Mouse (Mus musculus) kidney, adult 18-20 months (tissue): ENCODE data around the gene Tnni3.
"Not testable (repeated sequence)": the region's sequence is repeated elsewhere in the genome, so short reads cannot be mapped to it uniquely, and the experiment has no call there.

Source experiments
- DNase-seq: peaks from one replicate; pipeline ENCODE4 v3.0.0; 2021

Gene Tnni3

GRCm38 (mm10) chr7:4524212-4524922 lies at the start of gene Tnni3:
Gene Tnni3 (minus strand): TSS chr7:4524229.
- peak; percentile 34 for DNase-seq

GRCm38 (mm10) chr7:4572361-4572760 lies 48.3 kb upstream of the Tnni3 start:
- DNase-seq = not testable (repeated sequence)

GRCm38 (mm10) chr7:4562660-4563059 lies 38.6 kb upstream of the Tnni3 start:
- no peak for DNase-seq

GRCm38 (mm10) chr7:4557167-4557560 lies 33.1 kb upstream of the Tnni3 start:
- no peak for DNase-seq

GRCm38 (mm10) chr7:4556256-4557166 lies 32.5 kb upstream of the Tnni3 start:
- DNase-seq = peak; percentile 65

- no peak for DNase-seq
Observed at GRCm38 (mm10) chr7:4547221-4547641, 23.2 kb upstream of the Tnni3 start, which contains the start of gene Syt5. Gene Syt5 (minus strand): TSS chr7:4547541.

- DNase-seq = peak; percentile 33
Observed at GRCm38 (mm10) chr7:4546591-4547131, 22.6 kb upstream of the Tnni3 start.

GRCm38 (mm10) chr7:4546050-4546449 lies 22.0 kb upstream of the Tnni3 start:
- no peak for DNase-seq

- no peak for DNase-seq
Observed at GRCm38 (mm10) chr7:4542013-4542412, 18.0 kb upstream of the Tnni3 start.

GRCm38 (mm10) chr7:4541344-4541743 lies 17.3 kb upstream of the Tnni3 start:
- DNase-seq = no peak

GRCm38 (mm10) chr7:4539019-4539418 lies 15.0 kb upstream of the Tnni3 start:
- no peak for DNase-seq

- DNase-seq = no peak
Observed at GRCm38 (mm10) chr7:4537181-4537580, 13.2 kb upstream of the Tnni3 start.

GRCm38 (mm10) chr7:4536369-4536768 lies 12.3 kb upstream of the Tnni3 start:
- DNase-seq = no peak

GRCm38 (mm10) chr7:4532005-4532729 lies 8.1 kb upstream of the Tnni3 start, which contains the start of gene Dnaaf3:
Gene Dnaaf3 (minus strand): TSS chr7:4532453.
- DNase-seq = peak; percentile 72

- not testable (repeated sequence) for DNase-seq
Observed at GRCm38 (mm10) chr7:4530166-4530565, 6.1 kb upstream of the Tnni3 start.

- no peak for DNase-seq
Observed at GRCm38 (mm10) chr7:4527302-4527689, 3.3 kb upstream of the Tnni3 start.

GRCm38 (mm10) chr7:4526341-4527301 lies 2.6 kb upstream of the Tnni3 start:
- peak; percentile 57 for DNase-seq

- DNase-seq = no peak
Observed at GRCm38 (mm10) chr7:4523205-4524130, 561 bp downstream of the Tnni3 start.

GRCm38 (mm10) chr7:4522292-4522691 lies 1.7 kb downstream of the Tnni3 start:
- no peak for DNase-seq

- DNase-seq = no peak
Observed at GRCm38 (mm10) chr7:4521231-4522003, 2.6 kb downstream of the Tnni3 start.
